Mouse (Mus musculus): ENCODE results near the gene Spata45. TPM values are rescaled to one million over a fixed set of nuclear protein-coding genes. Genes with fewer than 3 reads are reported as not detected.
A peak's percentile ranks its signal among the peaks of the same experiment; 100 is the strongest.

Gene Spata45
- polyA plus RNA-seq (2015; fragmentation: Nextera tagmentation; extraction: Ambion mirVana): not detected in 2 replicates

GRCm38 (mm10) chr1:191036554-191037334 is at the start of gene Spata45:
TSS of gene Spata45 (plus strand) at chr1:191036639.
- no peaks in the 10 kb centered on the region for H3K27me3 ChIP-seq
- H3K9me3 ChIP-seq (replicated peaks): no peaks in the 10 kb centered on the region
- WGBS: 73% methylated on average over 6 of the region's 6 CpGs
- no peak for ATAC-seq (ENCODE audit: insufficient number of reproducible peaks, low FRiP score, low TSS enrichment, low read depth)
- no peak within 1 kb of the TSS for H3K27ac ChIP-seq (replicated peaks)
- no peak within 1 kb of the TSS for H3K4me3 ChIP-seq (replicated peaks)
- H3K9ac ChIP-seq: no peak within 1 kb of the TSS
- no peak within 1 kb of the TSS for H3K4me2 ChIP-seq (replicated peaks)
- H3K36me3 ChIP-seq: no peaks in the 10 kb centered on the region
- no peaks in the 10 kb centered on the region for H3K4me1 ChIP-seq

DNA sequence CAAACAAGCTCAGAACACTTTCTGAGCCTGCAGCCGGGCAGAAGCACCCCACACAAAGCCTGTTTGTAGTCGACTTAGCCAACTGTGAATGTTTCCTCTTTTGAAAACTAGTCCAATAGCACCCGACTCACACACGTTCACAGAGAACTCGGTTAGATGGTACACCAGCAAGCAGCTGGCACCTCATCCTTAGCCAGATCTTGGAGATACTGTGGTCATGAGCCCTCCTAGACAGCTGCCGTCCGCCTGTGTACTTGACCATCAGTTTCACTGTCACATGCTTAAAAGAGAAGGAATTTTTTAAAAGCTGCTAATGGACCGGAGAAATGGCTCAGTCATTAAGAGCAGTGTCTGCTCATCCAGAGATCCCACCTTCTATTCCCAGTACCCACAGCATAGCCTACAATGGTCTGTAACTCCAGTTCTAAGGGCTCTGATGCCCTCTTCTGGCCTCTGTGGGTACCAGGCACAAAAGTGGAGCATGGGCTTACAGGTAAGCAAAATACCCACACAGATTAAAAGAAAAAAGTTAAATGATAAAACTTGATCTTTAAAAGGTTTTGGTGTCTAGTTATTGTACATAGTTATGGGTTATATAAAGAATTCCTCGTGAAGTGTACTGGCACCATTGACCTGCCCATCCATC is 46.9 kb upstream of the Spata45 start:
- Histone ChIP-seq H3K27ac (replicated peaks) (no peak overlapping the region), H3K4me1 (no peaks in the 10 kb centered on the region), H3K9me3 (replicated peaks) (no peaks in the 10 kb centered on the region), H3K36me3 (no peaks in the 10 kb centered on the region), H3K4me3 (replicated peaks) (no peak overlapping the region), H3K4me2 (replicated peaks) (no peak overlapping the region), H3K27me3 (no peaks in the 10 kb centered on the region), H3K9ac (no peak overlapping the region)
- 75% methylated on average over 9 of the region's 9 CpGs for WGBS
- no peak for ATAC-seq (ENCODE audit: insufficient number of reproducible peaks, low FRiP score, low TSS enrichment, low read depth)

DNA sequence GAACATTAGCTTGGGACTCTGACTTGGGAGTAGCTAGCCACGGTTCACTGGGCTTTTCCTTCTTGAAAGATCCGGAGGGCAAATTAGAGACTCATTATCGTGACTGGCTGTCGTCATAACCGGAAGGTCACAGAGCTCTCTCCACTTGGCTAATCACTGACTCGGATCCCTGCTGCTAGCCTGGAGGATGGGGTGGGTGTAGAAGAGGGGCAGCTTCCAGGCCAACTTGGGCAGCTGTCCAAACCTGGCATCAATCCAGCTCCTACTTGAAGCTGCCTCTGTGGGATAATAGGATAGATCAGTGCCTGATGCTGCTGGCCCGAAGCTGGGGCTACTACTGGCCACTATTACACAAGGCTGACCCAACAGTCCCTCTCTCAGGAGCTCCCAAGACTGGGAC is 40.9 kb upstream of the Spata45 start:
- H3K9me3 ChIP-seq (replicated peaks): 0 out of 2 replicates have a peak, but pooled peaks cover 7% of the 10 kb centered on the region
- 0 out of 2 replicates have a peak, but pooled peaks have one; percentile 24 for ATAC-seq (ENCODE audit: insufficient number of reproducible peaks, low FRiP score, low TSS enrichment, low read depth)
- no peak overlapping the region for H3K9ac ChIP-seq
- H3K27ac ChIP-seq (replicated peaks): no peak overlapping the region
- no peaks in the 10 kb centered on the region for H3K4me1 ChIP-seq
- 56% methylated on average over 7 of the region's 7 CpGs for WGBS
- H3K36me3 ChIP-seq: no peaks in the 10 kb centered on the region
- H3K27me3 ChIP-seq: no peaks in the 10 kb centered on the region
- no peak overlapping the region for H3K4me2 ChIP-seq (replicated peaks)
- no peak overlapping the region for H3K4me3 ChIP-seq (replicated peaks)

DNA sequence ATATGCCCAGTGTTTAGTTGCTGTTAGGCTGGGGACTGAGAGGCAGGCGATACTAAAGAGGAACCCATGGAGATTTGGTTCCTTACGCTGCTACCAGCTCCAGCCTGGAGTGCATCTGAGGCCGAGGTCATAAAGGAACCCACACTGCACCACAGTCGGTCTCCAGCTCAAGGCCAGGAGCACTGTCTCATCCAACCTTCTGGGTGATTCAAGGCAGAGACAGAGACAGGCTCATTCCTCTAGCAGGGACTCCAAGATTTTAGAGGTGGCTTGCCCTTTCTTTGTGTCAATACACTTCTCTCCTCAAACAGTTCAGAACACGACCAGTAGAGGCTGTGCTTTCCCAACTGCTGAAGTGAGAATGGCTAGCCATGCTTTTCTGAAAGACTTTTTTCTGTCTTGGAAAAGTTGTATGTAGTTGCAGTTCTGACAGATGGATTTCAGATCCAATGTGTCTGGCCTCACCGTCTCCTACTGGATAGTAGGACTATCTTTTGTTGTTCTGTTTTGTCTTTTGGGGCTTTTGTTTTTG is 40.0 kb upstream of the Spata45 start:
- 73% methylated on average over 6 of the region's 6 CpGs for WGBS
- Histone ChIP-seq H3K9me3 (replicated peaks) (0 out of 2 replicates have a peak, but pooled peaks cover 7% of the 10 kb centered on the region), H3K36me3 (no peaks in the 10 kb centered on the region), H3K4me2 (replicated peaks) (no peak overlapping the region), H3K4me3 (replicated peaks) (no peak overlapping the region), H3K4me1 (no peaks in the 10 kb centered on the region), H3K9ac (no peak overlapping the region), H3K27me3 (no peaks in the 10 kb centered on the region), H3K27ac (replicated peaks) (no peak overlapping the region)
- ATAC-seq (ENCODE audit: insufficient number of reproducible peaks, low FRiP score, low TSS enrichment, low read depth): no peak

- Histone ChIP-seq H3K27me3 (no peaks in the 10 kb centered on the region), H3K9ac (no peak overlapping the region), H3K36me3 (no peaks in the 10 kb centered on the region), H3K4me2 (replicated peaks) (no peak overlapping the region), H3K4me3 (replicated peaks) (no peak overlapping the region), H3K9me3 (replicated peaks) (0 out of 2 replicates have a peak, but pooled peaks cover 7% of the 10 kb centered on the region), H3K4me1 (no peaks in the 10 kb centered on the region), H3K27ac (replicated peaks) (no peak overlapping the region)
- no peak for ATAC-seq (ENCODE audit: insufficient number of reproducible peaks, low FRiP score, low TSS enrichment, low read depth)
- 80% methylated on average over 1 of the region's 1 CpGs for WGBS
Measured at GRCm38 (mm10) chr1:190998027-190998426, 38.4 kb upstream of the Spata45 start.

- H3K9me3 ChIP-seq (replicated peaks): 0 out of 2 replicates have a peak, but pooled peaks cover 7% of the 10 kb centered on the region
- H3K36me3 ChIP-seq: peaks cover 12% of the 10 kb centered on the region
- no peaks in the 10 kb centered on the region for H3K27me3 ChIP-seq
- 75% methylated on average over 3 of the region's 3 CpGs for WGBS
- no peak overlapping the region for H3K4me3 ChIP-seq (replicated peaks)
- H3K9ac ChIP-seq: no peak overlapping the region
- H3K4me1 ChIP-seq: no peaks in the 10 kb centered on the region
- no peak overlapping the region for H3K27ac ChIP-seq (replicated peaks)
- ATAC-seq (ENCODE audit: insufficient number of reproducible peaks, low FRiP score, low TSS enrichment, low read depth): no peak
- H3K4me2 ChIP-seq (replicated peaks): no peak overlapping the region
Measured at GRCm38 (mm10) chr1:191000686-191001085, 35.8 kb upstream of the Spata45 start.

DNA sequence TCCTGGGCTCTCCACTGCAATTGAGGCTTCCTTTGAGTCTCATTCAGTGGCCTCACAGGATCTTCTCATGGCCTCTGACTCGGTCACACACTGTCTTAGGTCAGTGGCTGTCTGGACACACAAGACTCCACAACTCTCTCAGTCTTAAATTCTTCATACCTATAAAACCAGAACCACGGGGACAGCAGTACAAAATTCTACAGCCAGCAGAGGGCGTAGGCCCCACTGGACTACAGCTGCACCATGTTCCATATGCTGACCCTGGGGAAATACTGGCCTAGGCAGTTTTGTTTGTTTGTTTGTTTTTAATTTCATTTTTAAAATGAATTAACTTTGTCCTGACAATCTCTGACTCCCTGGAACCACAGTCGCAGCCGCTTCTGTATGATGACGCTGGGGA is 34.2 kb upstream of the Spata45 start:
- Histone ChIP-seq H3K4me1 (no peaks in the 10 kb centered on the region), H3K27me3 (no peaks in the 10 kb centered on the region), H3K9me3 (replicated peaks) (0 out of 2 replicates have a peak, but pooled peaks cover 7% of the 10 kb centered on the region), H3K36me3 (peaks cover 15% of the 10 kb centered on the region), H3K9ac (no peak overlapping the region), H3K4me3 (replicated peaks) (no peak overlapping the region), H3K27ac (replicated peaks) (no peak overlapping the region), H3K4me2 (replicated peaks) (no peak overlapping the region)
- WGBS: 67% methylated on average over 6 of the region's 6 CpGs
- no peak for ATAC-seq (ENCODE audit: insufficient number of reproducible peaks, low FRiP score, low TSS enrichment, low read depth)

GRCm38 (mm10) chr1:191008707-191009106 is 27.7 kb upstream of the Spata45 start:
- Histone ChIP-seq H3K9ac (no peak overlapping the region), H3K36me3 (peaks cover 63% of the 10 kb centered on the region), H3K9me3 (replicated peaks) (no peaks in the 10 kb centered on the region), H3K27me3 (no peaks in the 10 kb centered on the region), H3K4me1 (no peaks in the 10 kb centered on the region), H3K27ac (replicated peaks) (no peak overlapping the region), H3K4me3 (replicated peaks) (no peak overlapping the region), H3K4me2 (replicated peaks) (no peak overlapping the region)
- 98% methylated on average over 5 of the region's 5 CpGs for WGBS
- no peak for ATAC-seq (ENCODE audit: insufficient number of reproducible peaks, low FRiP score, low TSS enrichment, low read depth)

DNA sequence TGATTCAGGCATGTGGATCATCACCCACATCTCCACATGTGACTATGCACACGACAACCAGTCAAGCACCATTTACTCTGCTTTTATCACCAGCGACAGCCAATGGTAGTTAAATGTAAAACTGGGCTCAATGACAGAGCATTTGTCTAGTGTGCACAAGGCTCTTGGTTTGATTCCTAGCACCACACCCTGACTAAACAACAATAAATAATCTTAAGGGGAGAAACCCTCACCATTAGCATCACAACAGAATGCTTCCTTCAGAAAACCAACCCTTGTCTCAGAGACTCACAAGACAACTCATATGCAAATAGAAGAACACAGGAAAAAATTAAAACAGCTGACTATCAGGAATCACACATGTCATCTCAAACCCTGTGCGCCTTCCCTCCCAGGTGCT is 22.2 kb upstream of the Spata45 start:
- Histone ChIP-seq H3K36me3 (peaks cover 47% of the 10 kb centered on the region), H3K9me3 (replicated peaks) (no peaks in the 10 kb centered on the region), H3K9ac (no peak overlapping the region), H3K27ac (replicated peaks) (no peak overlapping the region), H3K4me1 (no peaks in the 10 kb centered on the region), H3K4me2 (replicated peaks) (no peak overlapping the region), H3K27me3 (no peaks in the 10 kb centered on the region), H3K4me3 (replicated peaks) (no peak overlapping the region)
- 94% methylated on average over 3 of the region's 3 CpGs for WGBS
- ATAC-seq (ENCODE audit: insufficient number of reproducible peaks, low FRiP score, low TSS enrichment, low read depth): no peak

DNA sequence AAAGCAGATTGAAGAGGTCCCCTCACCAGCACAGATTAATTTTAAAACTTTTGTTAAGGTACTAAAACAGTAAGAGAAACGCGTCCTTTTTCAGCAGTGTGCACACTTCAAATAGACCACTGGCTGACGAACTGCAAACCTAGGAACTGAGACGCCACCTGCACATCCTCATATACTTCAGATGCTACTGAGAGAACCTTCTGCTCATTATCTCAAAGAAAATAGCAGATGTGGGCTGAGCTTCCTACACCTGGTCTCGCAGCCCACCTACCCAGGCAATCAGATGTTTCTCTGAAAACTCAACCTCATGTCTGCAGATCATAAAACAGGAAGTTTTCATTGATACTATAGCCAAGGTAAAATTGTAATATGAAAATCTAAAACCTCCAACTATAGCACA is 16.6 kb upstream of the Spata45 start:
- WGBS: 88% methylated on average over 5 of the region's 5 CpGs
- H3K4me3 ChIP-seq (replicated peaks): no peak overlapping the region

GRCm38 (mm10) chr1:191020217-191020924 is 16.1 kb upstream of the Spata45 start:
- ATAC-seq (ENCODE audit: insufficient number of reproducible peaks, low FRiP score, low TSS enrichment, low read depth): no peak
- Histone ChIP-seq H3K36me3 (peaks cover 12% of the 10 kb centered on the region; the same call in 1 of the 2 replicates), H3K4me3 (replicated peaks) (no peak overlapping the region), H3K4me1 (peaks cover 9% of the 10 kb centered on the region; the same call in 1 of the 2 replicates), H3K27me3 (no peaks in the 10 kb centered on the region), H3K9ac (no peak overlapping the region), H3K27ac (replicated peaks) (no peak overlapping the region), H3K9me3 (replicated peaks) (no peaks in the 10 kb centered on the region), H3K4me2 (replicated peaks) (no peak overlapping the region)
- WGBS: 53% methylated on average over 3 of the region's 3 CpGs

More for the DNA sequence above, 16.6 kb upstream of the Spata45 start:
- Histone ChIP-seq H3K4me2 (replicated peaks) (no peak overlapping the region), H3K9me3 (replicated peaks) (no peaks in the 10 kb centered on the region), H3K9ac (no peak overlapping the region), H3K27me3 (no peaks in the 10 kb centered on the region), H3K4me1 (0 out of 2 replicates have a peak, but pooled peaks cover 4% of the 10 kb centered on the region), H3K27ac (replicated peaks) (no peak overlapping the region), H3K36me3 (peaks cover 16% of the 10 kb centered on the region; the same call in 1 of the 2 replicates)
- no peak for ATAC-seq (ENCODE audit: insufficient number of reproducible peaks, low FRiP score, low TSS enrichment, low read depth)
